Mouse (Mus musculus): ENCODE data around the gene Oasl1.
"Not testable (repeated sequence)": the region's sequence is repeated elsewhere in the genome, so short reads cannot be mapped to it uniquely, and the experiment has no call there.

The Oasl1 gene

GRCm38 (mm10) chr5:114926153-114926684 is 3.2 kb downstream of the Oasl1 start:
- DNase-seq (ENCODE audit: low read depth, low spot score): no peak

DNA sequence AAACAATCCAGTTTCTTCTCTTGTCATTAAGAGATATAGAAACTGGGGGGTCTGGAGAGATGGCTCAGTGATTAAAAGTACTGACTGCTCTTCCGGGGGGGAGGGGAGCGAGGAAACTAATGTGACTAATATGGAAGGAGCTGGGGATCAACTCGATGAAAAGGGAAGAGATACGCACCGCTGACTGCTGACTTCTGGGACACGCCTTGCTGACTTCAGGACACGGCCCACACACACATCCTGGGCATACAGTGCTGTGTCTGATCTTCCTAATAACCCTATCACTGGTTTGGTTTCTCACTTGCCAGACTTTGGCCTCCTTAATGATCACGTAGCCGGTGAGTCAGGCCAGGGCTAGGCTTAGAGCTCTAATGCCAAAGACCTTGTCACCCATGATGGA is 3.7 kb downstream of the Oasl1 start:
- DNase-seq (ENCODE audit: low read depth, low spot score): no peak

DNA sequence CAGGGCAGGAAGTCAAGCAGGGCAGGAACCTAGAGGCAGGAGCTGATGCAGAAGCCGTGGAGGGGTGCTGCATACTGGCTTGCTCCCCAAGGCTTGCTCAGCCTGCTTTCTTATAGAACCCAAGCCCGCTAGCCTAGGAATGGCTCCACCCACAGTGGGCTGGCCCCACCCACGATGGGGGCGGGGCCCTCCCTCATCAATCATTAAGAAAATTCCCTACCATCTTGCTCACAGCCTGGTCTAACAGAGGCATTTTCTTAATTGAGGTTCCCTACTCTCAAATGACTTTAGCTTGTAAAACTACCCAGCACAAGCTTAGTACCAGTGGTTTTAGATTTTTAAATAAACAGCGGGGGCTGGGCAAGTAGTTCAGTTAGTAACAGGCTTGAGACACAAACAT is 8.6 kb downstream of the Oasl1 start:
- DNase-seq (ENCODE audit: low read depth, low spot score): no peak

- DNase-seq (ENCODE audit: low read depth, low spot score): no peak
These were observed 10.2 kb downstream of the Oasl1 start for GRCm38 (mm10) chr5:114933206-114933605.

GRCm38 (mm10) chr5:114935838-114936237 is 12.8 kb downstream of the Oasl1 start:
- no peak for DNase-seq (ENCODE audit: low read depth, low spot score)

DNA sequence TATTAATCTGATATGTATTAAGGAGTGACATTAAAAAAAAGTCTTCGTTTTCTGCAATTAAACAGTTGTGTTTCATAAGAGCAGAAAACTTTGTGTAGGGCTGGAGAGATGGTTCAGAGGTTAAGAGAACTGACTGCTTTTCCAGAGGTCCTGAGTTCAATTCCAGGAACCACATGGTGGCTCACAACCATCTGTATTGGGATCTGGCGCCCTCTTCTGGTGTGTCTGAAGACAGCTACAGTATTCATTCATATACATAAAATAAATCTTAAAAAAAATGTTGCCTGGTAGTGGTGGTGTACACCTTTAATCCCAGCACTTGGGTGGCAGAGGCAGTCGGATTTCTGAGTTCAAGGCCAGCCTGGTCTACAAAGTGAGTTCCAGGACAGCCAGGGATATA is 18.1 kb downstream of the Oasl1 start:
- DNase-seq (ENCODE audit: low read depth, low spot score): not testable (repeated sequence)

DNA sequence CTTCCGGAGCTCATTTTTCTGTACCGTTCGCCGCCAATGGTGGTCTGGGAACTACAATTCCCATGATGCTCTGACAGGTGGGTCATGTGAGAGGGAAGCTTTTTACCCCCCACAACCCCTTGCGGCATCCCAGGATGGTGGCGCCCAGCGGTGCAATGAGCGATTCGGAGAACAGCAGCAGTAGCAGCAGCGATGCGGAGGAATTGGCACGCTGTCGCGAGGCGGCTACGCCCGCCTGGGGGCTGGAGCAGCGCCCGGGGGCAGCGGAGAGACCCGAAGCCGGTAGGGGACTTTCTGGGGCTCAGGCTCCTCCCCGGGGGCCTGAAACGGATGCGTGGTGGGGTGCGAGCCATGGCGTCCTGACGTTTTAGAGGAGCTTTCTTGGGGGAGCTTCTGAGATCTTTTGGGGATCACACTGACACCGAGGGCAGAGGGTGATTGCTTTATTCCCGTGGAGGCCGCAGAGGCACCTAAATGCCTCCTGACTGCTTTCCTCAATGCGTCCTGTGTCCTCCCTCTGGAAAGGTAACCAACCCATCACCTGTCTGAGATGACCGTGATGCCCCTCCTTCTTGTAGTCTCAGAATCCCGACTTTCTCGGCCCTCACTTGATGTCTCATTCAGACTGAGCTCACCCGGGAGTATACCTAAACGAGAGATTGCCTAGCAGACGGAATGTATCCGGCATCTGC is 19.2 kb downstream of the Oasl1 start, which contains the start of gene 2210016L21Rik:
TSS of gene 2210016L21Rik (plus strand) at position 85 of the 692 bp plus-strand sequence.
- peak; percentile 92 for DNase-seq (ENCODE audit: low read depth, low spot score)

GRCm38 (mm10) chr5:114942766-114943130 is 19.7 kb downstream of the Oasl1 start:
- no peak for DNase-seq (ENCODE audit: low read depth, low spot score)

- no peak for DNase-seq (ENCODE audit: low read depth, low spot score)
These were observed 22.0 kb downstream of the Oasl1 start for GRCm38 (mm10) chr5:114945072-114945471.

DNA sequence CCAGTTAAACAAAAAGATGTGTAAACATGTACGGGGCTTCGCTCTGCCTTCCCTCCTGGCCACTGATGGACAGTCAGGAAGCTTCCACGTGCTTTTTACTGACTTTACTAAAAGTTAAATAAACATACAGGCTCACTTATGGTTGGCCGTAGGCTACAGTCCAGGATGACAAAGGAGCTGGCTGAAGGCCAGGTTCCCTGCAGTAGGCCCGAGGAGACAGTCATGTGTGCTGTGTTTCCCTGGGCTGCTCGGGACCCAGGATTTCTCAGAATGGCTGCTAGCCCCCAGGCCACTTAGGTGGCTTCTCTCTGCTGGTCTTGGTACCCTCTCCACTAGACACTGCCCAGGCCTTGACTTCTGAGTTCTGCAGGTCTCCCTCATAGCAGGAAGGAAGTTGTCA is 25.9 kb downstream of the Oasl1 start:
- no peak for DNase-seq (ENCODE audit: low read depth, low spot score)

GRCm38 (mm10) chr5:114949316-114949715 is 26.3 kb downstream of the Oasl1 start:
- no peak for DNase-seq (ENCODE audit: low read depth, low spot score)

DNA sequence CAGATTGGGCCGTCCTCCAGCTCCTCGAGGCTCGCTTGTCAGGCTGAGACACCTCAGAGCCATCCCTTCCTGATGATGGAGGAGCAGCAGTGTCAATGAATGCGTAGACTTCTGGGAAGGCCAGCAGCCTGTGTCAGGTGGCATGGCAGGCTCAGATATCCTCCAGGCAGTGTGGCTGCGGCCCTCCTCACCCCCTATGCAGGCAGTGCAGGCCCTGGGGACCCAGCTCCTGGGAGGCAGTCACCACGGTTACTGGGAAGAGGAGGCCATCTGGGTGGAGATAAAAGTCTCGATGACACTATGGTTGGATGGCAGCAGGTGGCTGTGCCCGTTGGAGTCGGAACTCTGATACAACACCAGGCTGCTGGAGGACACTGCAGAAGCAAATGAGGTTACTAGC is 26.8 kb downstream of the Oasl1 start:
- no peak for DNase-seq (ENCODE audit: low read depth, low spot score)

GRCm38 (mm10) chr5:114950669-114951068 is 27.6 kb downstream of the Oasl1 start:
- no peak for DNase-seq (ENCODE audit: low read depth, low spot score)

GRCm38 (mm10) chr5:114951279-114951880 is 28.3 kb downstream of the Oasl1 start:
- DNase-seq (ENCODE audit: low read depth, low spot score): no peak

DNA sequence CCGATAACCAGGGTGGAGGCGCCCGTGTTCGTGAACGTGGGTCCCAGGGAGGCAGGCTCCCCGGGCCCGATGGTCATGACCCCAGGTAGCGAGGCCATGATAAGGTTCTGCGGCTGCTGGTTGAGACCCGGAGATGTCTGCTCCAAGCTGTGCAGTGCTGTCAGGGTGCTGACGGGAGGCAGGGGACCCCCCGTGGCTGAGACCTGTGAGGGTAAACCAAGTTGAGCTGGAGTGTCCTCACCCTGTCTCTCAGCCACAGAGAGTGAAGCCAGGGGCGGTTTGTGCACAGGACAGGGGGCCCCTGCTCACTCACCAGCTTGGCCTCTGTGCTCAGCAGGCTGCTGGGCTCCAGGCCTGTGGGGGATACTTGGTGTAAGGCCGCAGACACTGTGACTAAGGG is 30.3 kb downstream of the Oasl1 start:
- DNase-seq (ENCODE audit: low read depth, low spot score): no peak

- DNase-seq (ENCODE audit: low read depth, low spot score): no peak
These were observed 35.0 kb downstream of the Oasl1 start for GRCm38 (mm10) chr5:114958069-114958468.

GRCm38 (mm10) chr5:114961590-114962360 is 38.7 kb downstream of the Oasl1 start:
- peak; percentile 33 for DNase-seq (ENCODE audit: low read depth, low spot score)

DNA sequence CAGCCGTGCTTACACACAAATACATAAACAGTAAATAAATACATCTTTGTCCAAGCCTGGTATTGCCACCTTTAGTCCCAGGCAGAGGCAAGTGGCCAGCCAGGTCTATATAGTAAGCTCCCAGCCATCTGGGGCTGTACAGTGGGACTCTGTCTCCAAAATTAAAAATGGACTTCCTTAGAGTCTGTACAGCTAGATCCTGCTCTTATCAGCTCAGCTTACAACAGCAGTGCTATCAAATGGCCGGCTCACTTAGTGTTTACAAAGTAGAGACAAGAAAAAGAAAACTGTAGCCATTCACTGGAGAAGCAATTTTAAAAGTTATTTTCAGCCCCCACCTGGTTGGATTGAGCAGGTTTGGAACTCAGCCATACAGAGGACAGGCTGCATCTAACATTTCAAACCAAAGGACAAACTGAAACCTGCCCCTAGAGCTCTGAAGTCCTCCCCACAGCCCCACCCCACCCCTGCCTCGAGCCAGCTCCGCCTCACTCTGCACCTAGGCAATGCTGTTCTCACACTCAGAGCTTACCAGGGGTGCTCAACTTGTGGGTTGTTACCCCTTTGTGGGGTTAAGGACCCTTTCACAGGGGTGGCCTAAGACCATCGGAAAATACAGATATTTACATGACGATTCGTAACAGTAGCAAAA is 41.4 kb downstream of the Oasl1 start:
- no peak for DNase-seq (ENCODE audit: low read depth, low spot score)

DNA sequence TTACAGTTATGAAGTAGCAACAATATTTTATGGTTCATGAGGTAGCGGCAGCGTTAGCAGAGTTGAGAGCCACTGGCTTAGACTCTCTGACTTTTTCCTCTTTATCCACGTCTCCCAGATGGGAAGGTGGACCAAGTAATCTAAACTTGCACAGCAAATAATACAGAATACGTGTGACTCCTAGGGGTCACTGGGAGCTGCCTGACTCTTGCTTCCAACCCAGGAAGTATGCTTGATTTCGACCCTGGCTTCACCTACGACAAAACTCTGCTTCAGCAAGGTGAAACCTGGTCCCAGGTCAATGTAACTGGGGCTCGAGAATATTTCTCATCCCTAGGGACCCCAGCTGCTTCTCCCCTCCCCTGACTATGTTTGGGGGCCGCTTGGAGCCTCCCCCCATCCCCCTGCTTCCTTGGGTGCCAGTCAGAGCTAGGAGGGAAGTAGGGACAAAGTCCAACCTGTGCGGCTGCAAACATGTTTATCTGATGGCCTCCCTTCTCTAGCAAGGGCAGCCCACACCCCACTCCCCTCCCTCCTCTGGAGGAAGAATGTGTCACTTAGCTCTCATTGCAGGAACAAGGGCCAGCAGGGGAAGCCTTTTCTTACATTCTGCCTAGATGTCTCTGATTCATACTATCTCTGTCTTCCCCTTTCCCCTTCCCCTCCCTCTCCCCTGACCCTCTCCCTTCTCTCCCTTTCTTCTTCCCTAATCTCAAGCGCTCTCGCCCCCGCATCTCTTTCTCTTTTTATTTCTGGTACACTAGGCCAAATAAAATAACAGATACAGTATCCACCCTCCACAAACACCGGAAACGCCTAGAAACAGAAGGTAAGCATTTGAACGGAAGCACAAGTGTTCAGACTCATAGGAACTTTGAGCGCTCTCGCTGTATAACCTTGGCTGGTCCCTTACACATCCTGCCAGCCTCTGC is 42.2 kb downstream of the Oasl1 start:
- DNase-seq (ENCODE audit: low read depth, low spot score): no peak

- no peak for DNase-seq (ENCODE audit: low read depth, low spot score)
These were observed 44.7 kb downstream of the Oasl1 start for GRCm38 (mm10) chr5:114967523-114968268.
